ENCODE assay signal across 15 mouse cellular contexts in genomic region chr2:135985536-135986265, GRCm38 (mm10).
DNase-seq lines count a peak whose midpoint lies in the region; ATAC-seq and TF ChIP-seq lines count a peak whose summit lies in the region.
"Had no signal": no experiment of that assay in that cellular context is flagged by ENCODE, and none has a peak within 500 bp of the region (broad histone marks: within the 10 kb centered on the region; RNA-seq: fewer than 3 reads in every experiment).

No protein-coding gene starts in this region.

- no peak overlapping the region for H3K4me3 ChIP-seq in layer of hippocampus, adult 2 months
- H3K4me3 ChIP-seq: heart, embryonic 15.5 days; neural tube, embryonic 13.5 days had no signal

- ATAC-seq in CD4-positive, CD25-positive, alpha-beta regulatory T cell, adult 4 months = no peak
- ATAC-seq: inflammation-experienced regulatory T-cells, adult 6 months had no signal

- peak; percentile 23 for DNase-seq in CD4-positive, CD25-positive, alpha-beta regulatory T cell, adult 2 months (ENCODE audit: low read depth, low spot score)
- DNase-seq in layer of hippocampus, adult 2 months (ENCODE audit: low spot score in 2 of 2) = no peak
- DNase-seq in layer of hippocampus, postnatal 10 days (ENCODE audit: low spot score in 2 of 2) = no peak
- peak; percentile 48 for DNase-seq in thymus, postnatal 4 days
- no peak for DNase-seq in thymus, postnatal 36 days
- no peak for DNase-seq in spleen, adult 12 weeks (ENCODE audit: low spot score)
- no peak for DNase-seq in spleen, postnatal 4 days (ENCODE audit: low spot score in 2 of 2)
- DNase-seq: adrenal gland, adult 8-10 months; gastrocnemius, postnatal 10 days; midbrain, embryonic 14.5 days; right cerebral cortex, postnatal 14 days had no signal

- H3K27ac ChIP-seq in layer of hippocampus, adult 2 months = no peak overlapping the region
- H3K27ac ChIP-seq: heart, embryonic 15.5 days; neural tube, embryonic 13.5 days had no signal

- TF ChIP-seq CTCF in layer of hippocampus, adult 2 months (conservative IDR thresholded peaks at IDR 0.05) = peak; percentile 58

Comparison
In these comparisons a context has a peak if more than half of its experiments do, and no peak if none do; other contexts are left out.
1. DNase-seq: peak in CD4-positive, CD25-positive, alpha-beta regulatory T cell, adult 2 months (single experiment) and thymus, postnatal 4 days (single experiment); none in layer of hippocampus, adult 2 months (0 of 2), layer of hippocampus, postnatal 10 days (0 of 2), thymus, postnatal 36 days (0 of 2), spleen, adult 12 weeks (single experiment) and spleen, postnatal 4 days (0 of 2).